Mouse (Mus musculus) heart, postnatal 0 days (tissue): ENCODE data around the gene Slc34a2. TPM values are rescaled to one million over a fixed set of nuclear protein-coding genes. Genes with fewer than 3 reads are reported as not detected.

Experiments
- ATAC-seq: fragments of 200-750 bp; cut with Nextera tagmentation; 2 replicates; pipeline ENCODE4 v1.8.0; 2017; ENCODE audit warnings: low read depth, moderate number of reproducible peaks, moderate library complexity; ENCODE audit not compliant: insufficient read depth
- DNase-seq: peaks from one replicate; pipeline ENCODE4 v3.0.0-alpha.2; 2016; ENCODE audit warnings: low spot score
- H3K27ac ChIP-seq: fragments of 300-500 bp; sonication (generic); 2 replicates; pipeline ENCODE4 v1.5.1; 2014; ENCODE audit warnings: low read depth, mild to moderate bottlenecking
- H3K27me3 ChIP-seq: fragments of 300-500 bp; sonication (generic); 2 replicates; pipeline ENCODE4 v1.6.1; 2014; ENCODE audit warnings: low read length, mixed read lengths; ENCODE audit not compliant: control insufficient read depth, insufficient read depth
- H3K36me3 ChIP-seq: fragments of 300-500 bp; sonication (generic); replicated peaks from 2 replicates; pipeline ENCODE4 v1.6.1; 2014; ENCODE audit warnings: low read length, mixed read lengths; ENCODE audit not compliant: control insufficient read depth, insufficient read depth
- H3K4me1 ChIP-seq: fragments of 300-500 bp; sonication (generic); 2 replicates; pipeline ENCODE4 v1.6.1; 2014; ENCODE audit warnings: antibody characterized with exemption; ENCODE audit not compliant: control insufficient read depth, insufficient read depth
- H3K4me2 ChIP-seq: fragments of 300-500 bp; sonication (generic); 2 replicates; pipeline ENCODE4 v1.6.1; 2014; ENCODE audit warnings: low read depth, mild to moderate bottlenecking, low read length, moderate library complexity
- H3K4me3 ChIP-seq: fragments of 300-500 bp; sonication (generic); 2 replicates; pipeline ENCODE4 v1.5.1; 2014; ENCODE audit warnings: low read depth, low read length
- H3K9ac ChIP-seq: fragments of 300-500 bp; sonication (generic); replicated peaks from 2 replicates; pipeline ENCODE4 v1.6.1; 2014; ENCODE audit warnings: low read depth, low read length, mixed read lengths
- H3K9me3 ChIP-seq: fragments of 300-500 bp; sonication (generic); replicated peaks from 2 replicates; pipeline ENCODE4 v1.6.1; 2016; ENCODE audit warnings: low read length; ENCODE audit not compliant: control insufficient read depth
- CTCF ChIP-seq: IDR thresholded peaks from 2 replicates; pipeline ENCODE4 v1.5.1; 2016; ENCODE audit warnings: antibody characterized with exemption, control low read depth, low read depth
- EP300 ChIP-seq: IDR thresholded peaks from 2 replicates; pipeline ENCODE4 v1.6.1; 2016; ENCODE audit warnings: antibody characterized with exemption, low read depth
- WGBS: fragments of 180-500 bp; shearing (Covaris S2); extraction: QIAGEN DNeasy Blood & Tissue Kit; methylation state at CpG from one replicate; pipeline ENCODE4 v1.1.7; 2014; 5-methylcytosine and 5-hydroxymethylcytosine counted together
- polyA plus RNA-seq: library from polyadenylated mRNA; unstranded; fragments of >200 nt; fragmentation: Nextera tagmentation; extraction: Ambion mirVana; gene quantifications from 2 replicates; pipeline ENCODE4 v1.2.1, GENCODE M21; 2015
- total RNA-seq: library from RNA; depleted of rRNA; stranded (reverse); fragments of >200 nt; gene quantifications from 2 replicates; pipeline ENCODE4 v1.2.3, GENCODE M21; 2014; ENCODE audit warnings: low replicate concordance

Slc34a2 gene
- total and polyA plus RNA-seq, 2 experiments from 2014 or later, result 0.19 to 0.34 TPM

DNA sequence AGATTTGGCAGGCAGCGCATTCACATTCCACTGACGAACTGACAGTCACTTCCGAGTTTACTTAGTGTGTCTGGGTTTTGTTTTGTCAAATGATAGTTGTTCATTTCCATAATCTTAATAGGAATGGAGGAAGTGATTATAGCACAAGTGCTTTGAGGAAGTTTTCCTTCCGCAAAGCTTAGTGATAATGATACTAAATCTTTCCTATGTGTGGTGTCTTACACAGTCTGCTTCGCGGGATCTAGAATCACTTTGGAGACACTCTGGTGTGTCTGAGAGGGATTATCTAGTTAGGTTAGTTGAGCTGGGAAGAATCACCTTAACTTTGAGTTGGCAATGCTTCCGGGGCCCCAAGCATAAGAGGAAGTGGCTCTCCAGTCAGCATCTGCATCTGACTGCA, 49.6 kb downstream of the Slc34a2 start:
- DNase-seq (no peak), ATAC-seq (no peak)
- WGBS, result 72% methylated on average over 7 of the region's 7 CpGs
- no peak overlapping the region for H3K4me2 ChIP-seq
- H3K27ac ChIP-seq, result no peak overlapping the region
- H3K36me3 ChIP-seq, result no peaks in the 10 kb centered on the region
- no peaks in the 10 kb centered on the region for H3K9me3 ChIP-seq
- H3K4me1 ChIP-seq, result no peaks in the 10 kb centered on the region
- TF ChIP-seq EP300, result no peak
- no peak for TF ChIP-seq CTCF
- H3K4me3 ChIP-seq, result no peak overlapping the region
- H3K9ac ChIP-seq, result no peak overlapping the region
- H3K27me3 ChIP-seq, result no peaks in the 10 kb centered on the region

DNA sequence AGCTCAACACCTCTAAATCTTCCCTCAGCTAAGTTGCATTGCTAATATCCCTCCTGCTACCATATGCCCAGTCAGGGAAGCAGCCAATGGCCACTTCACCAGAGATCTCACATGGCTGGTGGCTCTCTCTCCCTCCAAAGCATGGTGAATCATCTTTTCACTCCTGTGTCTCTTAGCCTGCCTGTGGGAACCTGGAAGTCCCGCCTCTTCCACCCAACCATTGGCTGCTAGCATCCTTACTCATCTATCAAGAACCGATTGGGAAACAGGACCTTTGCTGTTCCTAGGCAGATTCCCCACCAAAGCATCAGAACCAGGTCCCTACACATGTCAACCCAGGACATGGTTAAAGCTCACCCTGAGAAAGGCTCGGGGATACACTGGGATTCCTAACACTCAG, 53.5 kb downstream of the Slc34a2 start:
- Histone ChIP-seq H3K4me3 (no peak overlapping the region), H3K4me1 (no peaks in the 10 kb centered on the region), H3K36me3 (no peaks in the 10 kb centered on the region), H3K9ac (no peak overlapping the region), H3K27ac (no peak overlapping the region), H3K27me3 (no peaks in the 10 kb centered on the region), H3K4me2 (no peak overlapping the region), H3K9me3 (no peaks in the 10 kb centered on the region)
- 72% methylated on average over 3 of the region's 3 CpGs for WGBS
- no peak for TF ChIP-seq EP300
- TF ChIP-seq CTCF, result no peak
- ATAC-seq (no peak), DNase-seq (no peak)

GRCm38 (mm10) chr5:53101848-53102473, 64.1 kb downstream of the Slc34a2 start:
- TF ChIP-seq EP300, result no peak
- TF ChIP-seq CTCF, result no peak
- ATAC-seq (no peak), DNase-seq (no peak)
- Histone ChIP-seq H3K27me3 (no peaks in the 10 kb centered on the region), H3K9ac (no peak overlapping the region), H3K36me3 (no peaks in the 10 kb centered on the region), H3K4me2 (no peak overlapping the region), H3K9me3 (no peaks in the 10 kb centered on the region), H3K4me1 (no peaks in the 10 kb centered on the region), H3K27ac (no peak overlapping the region), H3K4me3 (no peak overlapping the region)
- WGBS, result 78% methylated on average over 12 of the region's 12 CpGs

DNA sequence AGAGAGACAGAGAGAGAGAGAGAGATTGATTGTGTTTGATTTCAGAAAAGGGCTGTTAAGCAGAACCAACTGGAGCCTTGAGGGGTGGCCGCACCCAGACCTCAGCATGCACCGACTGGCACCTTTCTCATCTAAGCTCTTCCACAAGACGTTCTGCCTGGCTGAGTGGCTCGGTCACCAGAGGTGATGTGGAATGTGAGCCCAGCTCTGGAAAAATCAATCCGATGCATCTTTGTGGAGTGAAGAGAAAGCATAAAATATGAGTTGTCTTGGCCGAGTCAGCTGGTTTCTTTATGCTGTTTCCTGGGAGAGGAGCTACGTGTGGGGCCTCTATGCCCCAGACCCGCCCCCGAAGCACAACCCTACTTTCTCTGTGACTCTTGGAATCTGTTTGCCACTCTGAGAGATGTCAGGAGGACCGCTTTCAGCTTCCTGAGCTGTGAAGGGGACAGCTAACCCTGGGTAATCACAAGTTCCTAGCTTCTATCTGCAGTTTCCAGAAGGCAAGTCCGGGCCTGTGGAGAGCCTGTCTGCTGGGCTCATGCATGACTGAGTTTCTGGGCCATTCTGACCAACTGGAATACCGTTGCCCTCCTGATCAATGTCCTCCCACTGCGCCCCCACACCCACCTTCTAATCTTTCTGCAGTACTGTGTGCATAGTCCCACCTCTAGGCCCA, 66.4 kb downstream of the Slc34a2 start:
- no peak for DNase-seq
- no peak overlapping the region for H3K4me3 ChIP-seq
- H3K27ac ChIP-seq, result no peak overlapping the region
- no peaks in the 10 kb centered on the region for H3K4me1 ChIP-seq
- H3K9ac ChIP-seq, result no peak overlapping the region
- WGBS, result 72% methylated on average over 13 of the region's 13 CpGs
- no peaks in the 10 kb centered on the region for H3K27me3 ChIP-seq
- TF ChIP-seq CTCF (no peak), EP300 (no peak)
- no peaks in the 10 kb centered on the region for H3K9me3 ChIP-seq
- no peak for ATAC-seq
- H3K36me3 ChIP-seq, result no peaks in the 10 kb centered on the region
- H3K4me2 ChIP-seq, result no peak overlapping the region

- TF ChIP-seq CTCF, result peak; percentile 28; the same call in 1 of the 2 replicates
- no peak for TF ChIP-seq EP300
- peak; percentile 39; the same call in 1 of the 2 replicates for ATAC-seq
Measured at GRCm38 (mm10) chr5:53105716-53106115, 67.8 kb downstream of the Slc34a2 start.

More at GRCm38 (mm10) chr5:53105716-53106115, 67.8 kb downstream of the Slc34a2 start:
- H3K4me2 ChIP-seq, result no peak overlapping the region
- no peaks in the 10 kb centered on the region for H3K9me3 ChIP-seq
- WGBS, result 65% methylated on average over 8 of the region's 8 CpGs
- no peak for DNase-seq
- H3K27ac ChIP-seq, result no peak overlapping the region
- H3K4me1 ChIP-seq, result no peaks in the 10 kb centered on the region
- H3K36me3 ChIP-seq, result no peaks in the 10 kb centered on the region
- H3K9ac ChIP-seq, result no peak overlapping the region
- H3K4me3 ChIP-seq, result no peak overlapping the region
- H3K27me3 ChIP-seq, result no peaks in the 10 kb centered on the region
